ENCODE assay signal across 9 mouse cellular contexts in genomic region chr1:36860431-36860849, GRCm38 (mm10).
DNase-seq lines count a peak whose midpoint lies in the region; ATAC-seq and TF ChIP-seq lines count a peak whose summit lies in the region.
"Had no signal": no experiment of that assay in that cellular context is flagged by ENCODE, and none has a peak within 500 bp of the region (broad histone marks: within the 10 kb centered on the region; RNA-seq: fewer than 3 reads in every experiment).

No protein-coding gene starts in this region.

- H3K4me2 ChIP-seq in forebrain, postnatal 0 days (ENCODE audit: low read depth): no peak overlapping the region

- H3K27me3 ChIP-seq in forebrain, postnatal 0 days (ENCODE audit: insufficient read depth, low read length): no peaks in the 10 kb centered on the region
- H3K27me3 ChIP-seq: megakaryocyte, embryonic 14.5 days had no signal

- no peak overlapping the region for H3K4me3 ChIP-seq in layer of hippocampus, adult 2 months
- H3K4me3 ChIP-seq in forebrain, postnatal 0 days (ENCODE audit: low read depth, low read length): no peak overlapping the region
- H3K4me3 ChIP-seq: megakaryocyte, embryonic 14.5 days had no signal

- intact Hi-C loops in gastrocnemius, postnatal 36 days (cut with DNase I): no loop called here

- H3K9ac ChIP-seq in forebrain, postnatal 0 days: no peak overlapping the region

- peak; percentile 36; the same call in 1 of the 2 replicates for ATAC-seq in forebrain, postnatal 0 days

- peaks cover 21% of the 10 kb centered on the region; the same call in 1 of the 2 replicates for H3K4me1 ChIP-seq in forebrain, postnatal 0 days (ENCODE audit: insufficient read depth)

- peak overlapping the region; percentile 74 for H3K27ac ChIP-seq in layer of hippocampus, adult 2 months
- H3K27ac ChIP-seq in forebrain, postnatal 0 days (ENCODE audit: low read depth, low read length): peak overlapping the region; percentile 69

- 35% methylated on average over 4 of the region's 4 CpGs for WGBS in forebrain, postnatal 0 days

- H3K36me3 ChIP-seq in forebrain, postnatal 0 days (ENCODE audit: insufficient read depth): no peaks in the 10 kb centered on the region

- TF ChIP-seq CTCF in layer of hippocampus, adult 2 months (conservative IDR thresholded peaks at IDR 0.05): no peak
- TF ChIP-seq CTCF in forebrain, postnatal 0 days (IDR thresholded peaks at IDR 0.05; ENCODE audit: low read depth): no peak

- no peaks in the 10 kb centered on the region for H3K9me3 ChIP-seq in forebrain, postnatal 0 days (ENCODE audit: low read length)
- H3K9me3 ChIP-seq: megakaryocyte, embryonic 14.5 days had no signal

- DNase-seq in layer of hippocampus, adult 2 months (ENCODE audit: low spot score in 2 of 2): no peak
- no peak for DNase-seq in layer of hippocampus, adult 9-11 months
- DNase-seq in forebrain, postnatal 0 days: no peak
- peak; percentile 6 to 8 for DNase-seq in kidney, adult 8-10 months
- DNase-seq in mesoderm, embryonic 11.5 days (ENCODE audit: low read depth, low spot score): peak; percentile 24
- no peak for DNase-seq in right cerebral cortex, postnatal 25 days
- DNase-seq in frontal cortex, postnatal 10 days (ENCODE audit: low spot score in 2 of 2): no peak
- DNase-seq in gastrocnemius, postnatal 36 days: no peak

Comparison
In these comparisons a context has a peak if more than half of its experiments do, and no peak if none do; other contexts are left out.
1. DNase-seq: peak in kidney, adult 8-10 months (2 of 2) and mesoderm, embryonic 11.5 days (single experiment); none in layer of hippocampus, adult 2 months (0 of 2), layer of hippocampus, adult 9-11 months (single experiment), forebrain, postnatal 0 days (single experiment), right cerebral cortex, postnatal 25 days (single experiment), frontal cortex, postnatal 10 days (0 of 2) and gastrocnemius, postnatal 36 days (0 of 2).